Mouse (Mus musculus) kidney, embryonic 16.5 days (tissue): ENCODE data around the gene Gpr68. TPM values are rescaled to one million over a fixed set of nuclear protein-coding genes. Genes with fewer than 3 reads are reported as not detected.
A peak's percentile ranks its signal among the peaks of the same experiment; 100 is the strongest.

Experiments
- ATAC-seq: fragments of 200-750 bp; cut with Nextera tagmentation; 2 replicates; pipeline ENCODE4 v1.8.0; 2017; ENCODE audit warnings: moderate TSS enrichment; ENCODE audit not compliant: low FRiP score, low TSS enrichment
- H3K27ac ChIP-seq: fragments of 300-500 bp; sonication (generic); 2 replicates; pipeline ENCODE4 v1.5.1; 2014; ENCODE audit warnings: low read length
- H3K27me3 ChIP-seq: fragments of 300-500 bp; sonication (generic); 2 replicates; pipeline ENCODE4 v1.6.1; 2014; ENCODE audit warnings: low read length, control low read depth, mixed read lengths; ENCODE audit not compliant: insufficient read depth
- H3K36me3 ChIP-seq: fragments of 300-500 bp; sonication (generic); 2 replicates; pipeline ENCODE4 v1.6.1; 2014; ENCODE audit warnings: low read length, control low read depth, mixed read lengths; ENCODE audit not compliant: insufficient read depth
- H3K4me1 ChIP-seq: fragments of 300-500 bp; sonication (generic); 2 replicates; pipeline ENCODE4 v1.6.1; 2014; ENCODE audit warnings: low read length, control low read depth, mixed read lengths; ENCODE audit not compliant: insufficient read depth
- H3K4me2 ChIP-seq: fragments of 300-500 bp; sonication (generic); replicated peaks from 2 replicates; pipeline ENCODE4 v1.6.1; 2014; ENCODE audit warnings: low read depth, low read length
- H3K4me3 ChIP-seq: fragments of 300-500 bp; sonication (generic); 2 replicates; pipeline ENCODE4 v1.5.1; 2014; ENCODE audit warnings: mild to moderate bottlenecking, low read length
- H3K9ac ChIP-seq: fragments of 300-500 bp; sonication (generic); replicated peaks from 2 replicates; pipeline ENCODE4 v1.6.1; 2014; ENCODE audit warnings: low read length
- H3K9me3 ChIP-seq: fragments of 300-500 bp; sonication (generic); 2 replicates; pipeline ENCODE4 v1.6.1; 2016; ENCODE audit warnings: low read length, control low read depth
- WGBS: fragments of 180-500 bp; shearing (Covaris S2); extraction: QIAGEN DNeasy Blood & Tissue Kit; methylation state at CpG from one replicate; pipeline ENCODE4 v1.1.7; 2014; 5-methylcytosine and 5-hydroxymethylcytosine counted together
- polyA plus RNA-seq: library from polyadenylated mRNA; unstranded; fragments of >200 nt; fragmentation: Nextera tagmentation; extraction: Ambion mirVana; gene quantifications from 2 replicates; pipeline ENCODE4 v1.2.1, GENCODE M21; 2015

Gpr68 gene
- polyA plus RNA-seq, 1 experiment from 2014 or later, result 0.27 TPM

GRCm38 (mm10) chr12:100945501-100945900 lies 37.5 kb upstream of the Gpr68 start:
- Histone ChIP-seq H3K4me3 (no peak overlapping the region), H3K4me2 (no peak overlapping the region), H3K9ac (no peak overlapping the region), H3K9me3 (no peaks in the 10 kb centered on the region), H3K36me3 (peaks cover 41% of the 10 kb centered on the region), H3K27me3 (no peaks in the 10 kb centered on the region), H3K4me1 (no peaks in the 10 kb centered on the region), H3K27ac (no peak overlapping the region)
- peak; percentile 11; the same call in 1 of the 2 replicates for ATAC-seq
- WGBS, result 66% methylated on average over 12 of the region's 12 CpGs

GRCm38 (mm10) chr12:100944921-100945336 lies 36.9 kb upstream of the Gpr68 start:
- WGBS, result 91% methylated on average over 21 of the region's 21 CpGs
- ATAC-seq, result 0 out of 2 replicates have a peak, but pooled peaks have one; percentile 15
- Histone ChIP-seq H3K4me3 (no peak overlapping the region), H3K27me3 (no peaks in the 10 kb centered on the region), H3K9ac (no peak overlapping the region), H3K9me3 (no peaks in the 10 kb centered on the region), H3K4me1 (no peaks in the 10 kb centered on the region), H3K4me2 (no peak overlapping the region), H3K27ac (no peak overlapping the region), H3K36me3 (peaks cover 45% of the 10 kb centered on the region)

GRCm38 (mm10) chr12:100943146-100943545 lies 35.1 kb upstream of the Gpr68 start:
- no peak for ATAC-seq
- Histone ChIP-seq H3K4me3 (no peak overlapping the region), H3K27ac (no peak overlapping the region), H3K4me1 (no peaks in the 10 kb centered on the region), H3K4me2 (no peak overlapping the region), H3K36me3 (peaks cover 42% of the 10 kb centered on the region), H3K9me3 (no peaks in the 10 kb centered on the region), H3K27me3 (no peaks in the 10 kb centered on the region), H3K9ac (no peak overlapping the region)
- WGBS, result 66% methylated on average over 4 of the region's 4 CpGs

GRCm38 (mm10) chr12:100941361-100941760 lies 33.4 kb upstream of the Gpr68 start:
- peaks cover 25% of the 10 kb centered on the region for H3K36me3 ChIP-seq
- no peaks in the 10 kb centered on the region for H3K27me3 ChIP-seq
- no peaks in the 10 kb centered on the region for H3K9me3 ChIP-seq
- 0 out of 2 replicates have a peak, but pooled peaks cover 3% of the 10 kb centered on the region for H3K4me1 ChIP-seq
- 87% methylated on average over 3 of the region's 3 CpGs for WGBS
- no peak overlapping the region for H3K4me2 ChIP-seq
- no peak for ATAC-seq
- H3K9ac ChIP-seq, result no peak overlapping the region
- no peak overlapping the region for H3K4me3 ChIP-seq
- no peak overlapping the region for H3K27ac ChIP-seq

- peak overlapping the region; percentile 81 for H3K27ac ChIP-seq
- H3K4me3 ChIP-seq, result no peak overlapping the region
- peak overlapping the region; percentile 22; the same call in 1 of the 2 replicates for H3K9ac ChIP-seq
- H3K36me3 ChIP-seq, result peaks cover 15% of the 10 kb centered on the region; the same call in 1 of the 2 replicates
- 57% methylated on average over 21 of the region's 21 CpGs for WGBS
- no peaks in the 10 kb centered on the region for H3K27me3 ChIP-seq
- no peak overlapping the region for H3K4me2 ChIP-seq
- H3K9me3 ChIP-seq, result no peaks in the 10 kb centered on the region
- H3K4me1 ChIP-seq, result 0 out of 2 replicates have a peak, but pooled peaks cover 3% of the 10 kb centered on the region
- ATAC-seq, result peak; percentile 69; the same call in 1 of the 2 replicates
Measured at GRCm38 (mm10) chr12:100937441-100938360, 29.7 kb upstream of the Gpr68 start.

- 0 out of 2 replicates have a peak, but pooled peaks cover 3% of the 10 kb centered on the region for H3K4me1 ChIP-seq
- 0 out of 2 replicates have a peak, but pooled peaks have one; percentile 10 for ATAC-seq
- H3K4me3 ChIP-seq, result no peak overlapping the region
- peak overlapping the region; percentile 44; the same call in 1 of the 2 replicates for H3K27ac ChIP-seq
- H3K9me3 ChIP-seq, result no peaks in the 10 kb centered on the region
- H3K9ac ChIP-seq, result no peak overlapping the region; the same call in 1 of the 2 replicates
- WGBS, result 85% methylated on average over 4 of the region's 4 CpGs
- peaks cover 18% of the 10 kb centered on the region for H3K36me3 ChIP-seq
- no peaks in the 10 kb centered on the region for H3K27me3 ChIP-seq
- no peak overlapping the region for H3K4me2 ChIP-seq
Measured at GRCm38 (mm10) chr12:100936737-100937136, 28.7 kb upstream of the Gpr68 start.

GRCm38 (mm10) chr12:100936116-100936515 lies 28.1 kb upstream of the Gpr68 start:
- Histone ChIP-seq H3K27me3 (no peaks in the 10 kb centered on the region), H3K9me3 (no peaks in the 10 kb centered on the region), H3K27ac (no peak overlapping the region), H3K9ac (no peak overlapping the region), H3K4me1 (0 out of 2 replicates have a peak, but pooled peaks cover 3% of the 10 kb centered on the region), H3K4me2 (no peak overlapping the region), H3K36me3 (peaks cover 24% of the 10 kb centered on the region), H3K4me3 (no peak overlapping the region)
- peak; percentile 47 for ATAC-seq
- WGBS, result 21% methylated on average over 2 of the region's 2 CpGs

- Histone ChIP-seq H3K9ac (no peak overlapping the region), H3K27ac (no peak overlapping the region), H3K4me2 (no peak overlapping the region), H3K9me3 (no peaks in the 10 kb centered on the region), H3K4me3 (no peak overlapping the region), H3K36me3 (peaks cover 22% of the 10 kb centered on the region), H3K27me3 (no peaks in the 10 kb centered on the region), H3K4me1 (0 out of 2 replicates have a peak, but pooled peaks cover 3% of the 10 kb centered on the region)
- no peak for ATAC-seq
- WGBS, result 85% methylated on average over 5 of the region's 5 CpGs
Measured at GRCm38 (mm10) chr12:100934796-100935195, 26.8 kb upstream of the Gpr68 start.

GRCm38 (mm10) chr12:100931653-100932052 lies 23.7 kb upstream of the Gpr68 start:
- no peak for ATAC-seq
- peaks cover 33% of the 10 kb centered on the region for H3K36me3 ChIP-seq

GRCm38 (mm10) chr12:100928286-100928685 lies 20.3 kb upstream of the Gpr68 start:
- Histone ChIP-seq H3K4me3 (no peak overlapping the region), H3K36me3 (peaks cover 31% of the 10 kb centered on the region), H3K4me2 (no peak overlapping the region), H3K27ac (no peak overlapping the region), H3K27me3 (no peaks in the 10 kb centered on the region), H3K9me3 (no peaks in the 10 kb centered on the region), H3K9ac (no peak overlapping the region), H3K4me1 (no peaks in the 10 kb centered on the region)
- WGBS, result 89% methylated on average over 9 of the region's 9 CpGs
- no peak for ATAC-seq

More at GRCm38 (mm10) chr12:100931653-100932052, 23.7 kb upstream of the Gpr68 start:
- Histone ChIP-seq H3K9ac (no peak overlapping the region), H3K9me3 (no peaks in the 10 kb centered on the region), H3K4me1 (no peaks in the 10 kb centered on the region), H3K27ac (no peak overlapping the region), H3K4me2 (no peak overlapping the region), H3K27me3 (no peaks in the 10 kb centered on the region), H3K4me3 (no peak overlapping the region)
- 96% methylated on average over 14 of the region's 14 CpGs for whole genome bisulfite sequencing
